Mouse (Mus musculus) fat pad, adult 2 months (tissue): ENCODE results near the gene Kri1.
A peak's percentile ranks its signal among the peaks of the same experiment; 100 is the strongest.
"Not testable (repeated sequence)": the region's sequence is repeated elsewhere in the genome, so short reads cannot be mapped to it uniquely, and the experiment has no call there.

Experiments used
- DNase-seq: peaks from one replicate; pipeline ENCODE4 v3.0.0-alpha.2; 2011; ENCODE audit warnings: low read depth, low spot score; ENCODE audit errors: extremely low read depth

The Kri1 gene

GRCm38 (mm10) chr9:21316696-21317095, 28.9 kb upstream of the Kri1 start:
- DNase-seq: no peak

- DNase-seq: no peak
Measured at GRCm38 (mm10) chr9:21315421-21315820, 27.7 kb upstream of the Kri1 start.

DNA sequence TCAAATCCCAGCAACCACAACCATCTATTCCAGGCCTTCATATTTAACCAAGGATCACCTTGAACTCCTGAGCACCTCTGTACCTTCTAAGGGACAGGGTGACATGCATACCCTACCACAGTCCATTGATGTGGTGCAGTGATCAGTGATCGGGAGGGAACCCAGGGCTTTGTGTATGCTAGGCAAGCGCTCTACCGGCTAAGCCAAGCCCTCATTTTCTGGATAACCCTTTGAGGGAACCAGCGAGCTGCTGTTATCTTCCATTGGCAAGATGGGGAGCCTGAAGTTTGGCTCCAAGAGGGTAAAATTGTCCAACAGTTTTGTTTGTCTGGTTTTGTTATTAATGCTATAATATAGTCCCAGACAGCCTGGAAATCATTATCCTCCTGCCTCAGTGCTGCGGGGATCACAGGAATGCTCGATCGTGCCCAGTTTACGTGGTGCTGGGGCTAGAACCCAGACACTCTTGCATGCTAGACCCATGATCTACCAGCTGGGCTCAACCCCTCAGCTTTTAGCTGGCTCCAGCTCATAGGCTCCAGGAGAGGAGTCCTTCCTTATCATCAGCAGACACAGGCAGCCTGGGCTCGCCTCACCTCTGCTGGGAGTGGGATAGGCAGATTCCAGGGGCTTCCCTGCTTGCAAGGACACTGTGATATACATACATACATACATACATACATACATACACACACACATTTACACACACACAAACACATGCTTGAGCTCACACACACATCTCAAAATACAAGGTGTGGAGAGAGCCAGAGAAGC, 26.8 kb upstream of the Kri1 start:
- no peak for DNase-seq

DNA sequence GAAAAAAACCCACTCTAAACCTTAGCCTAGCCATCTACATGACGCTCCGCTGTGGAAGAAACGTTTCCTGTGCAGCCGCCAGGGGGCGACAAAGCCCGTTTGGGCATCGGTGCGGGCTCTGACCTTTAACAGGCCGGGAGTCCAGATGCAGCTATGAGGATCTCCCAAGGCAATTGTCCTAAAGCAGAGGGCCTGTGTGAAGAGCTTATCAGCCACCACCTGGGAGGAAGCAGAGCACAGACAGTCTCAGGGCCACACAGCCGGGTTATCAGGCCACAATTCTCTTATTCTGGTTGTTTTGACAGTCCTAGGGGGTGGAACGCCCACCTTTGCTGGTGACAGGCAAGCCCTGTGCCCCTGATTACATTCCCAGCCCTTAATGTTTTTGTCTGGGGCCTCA, 25.6 kb upstream of the Kri1 start:
- DNase-seq: no peak

- no peak for DNase-seq
Measured at GRCm38 (mm10) chr9:21312134-21312533, 24.4 kb upstream of the Kri1 start, which contains the start of gene Ap1m2. Gene Ap1m2, minus strand, starts transcription at chr9:21312337.

DNA sequence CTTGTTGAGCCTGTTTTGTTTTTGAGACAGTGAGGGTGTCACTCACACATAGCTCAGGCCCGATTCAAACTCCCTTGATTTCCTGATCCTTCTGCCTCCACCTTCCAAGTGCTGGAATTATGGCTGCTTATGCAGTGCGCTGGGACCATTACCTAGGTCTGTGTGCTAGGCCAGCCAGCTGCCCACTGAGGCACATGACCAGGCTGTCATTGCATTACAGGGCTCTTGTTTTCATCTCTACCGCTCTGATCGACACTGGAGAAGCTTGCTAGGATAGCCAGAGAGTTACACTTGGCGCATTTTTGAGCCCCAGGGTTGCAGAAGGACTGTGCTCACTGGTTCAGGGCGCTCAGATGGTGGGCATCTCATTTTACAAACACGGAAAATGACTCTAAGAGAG, 23.9 kb upstream of the Kri1 start:
- DNase-seq: no peak

- DNase-seq: no peak
Measured at GRCm38 (mm10) chr9:21309150-21309741, 21.5 kb upstream of the Kri1 start.

- DNase-seq: no peak
Measured at GRCm38 (mm10) chr9:21305065-21305464, 17.3 kb upstream of the Kri1 start.

DNA sequence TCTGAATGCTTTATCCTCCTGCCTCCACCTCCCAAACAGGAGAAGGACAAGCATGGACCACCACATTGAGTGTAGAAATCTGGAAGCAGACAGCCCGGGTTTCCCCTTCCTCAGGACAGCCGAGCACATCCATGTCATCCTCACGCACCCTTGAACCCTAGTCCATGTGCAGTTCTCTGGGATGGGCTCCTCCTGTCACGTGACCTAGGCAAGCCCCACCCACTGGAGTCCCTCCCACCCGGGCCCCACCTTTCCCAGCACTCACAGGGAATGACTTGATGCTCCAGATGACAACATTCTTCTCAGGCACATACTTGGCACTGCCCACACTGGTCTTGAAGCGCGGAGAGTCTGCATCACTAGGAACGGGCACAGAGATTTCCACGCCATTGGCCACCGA, 11.2 kb upstream of the Kri1 start:
- DNase-seq: no peak

GRCm38 (mm10) chr9:21292271-21292670, 4.5 kb upstream of the Kri1 start:
- no peak for DNase-seq

GRCm38 (mm10) chr9:21291868-21292267, 4.1 kb upstream of the Kri1 start:
- DNase-seq: not testable (repeated sequence)

GRCm38 (mm10) chr9:21291022-21291787, 3.4 kb upstream of the Kri1 start, which contains the start of gene Cdkn2d:
Gene Cdkn2d, minus strand, starts transcription at chr9:21291407.
- DNase-seq: peak; percentile 93

- no peak for DNase-seq
Measured at GRCm38 (mm10) chr9:21290589-21290988, 2.8 kb upstream of the Kri1 start.

DNA sequence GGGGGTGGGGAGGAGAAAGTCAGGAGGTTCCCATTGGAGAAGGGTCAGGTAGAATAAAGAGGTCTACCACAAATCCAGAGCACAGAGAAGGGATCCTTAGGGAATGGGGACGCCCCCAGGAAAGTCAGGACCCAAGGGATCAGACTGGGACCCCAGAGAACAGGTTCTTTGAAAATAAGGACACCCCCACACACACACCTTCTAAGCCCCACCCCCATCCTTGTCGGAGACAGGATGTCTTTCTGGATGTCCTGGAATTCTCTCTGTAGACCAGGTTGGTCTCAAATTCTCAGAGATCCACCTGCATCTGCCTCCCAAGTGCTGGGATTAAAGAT, 1.5 kb upstream of the Kri1 start:
- DNase-seq: no peak

GRCm38 (mm10) chr9:21288404-21289336, 901 bp upstream of the Kri1 start:
- DNase-seq: no peak

DNA sequence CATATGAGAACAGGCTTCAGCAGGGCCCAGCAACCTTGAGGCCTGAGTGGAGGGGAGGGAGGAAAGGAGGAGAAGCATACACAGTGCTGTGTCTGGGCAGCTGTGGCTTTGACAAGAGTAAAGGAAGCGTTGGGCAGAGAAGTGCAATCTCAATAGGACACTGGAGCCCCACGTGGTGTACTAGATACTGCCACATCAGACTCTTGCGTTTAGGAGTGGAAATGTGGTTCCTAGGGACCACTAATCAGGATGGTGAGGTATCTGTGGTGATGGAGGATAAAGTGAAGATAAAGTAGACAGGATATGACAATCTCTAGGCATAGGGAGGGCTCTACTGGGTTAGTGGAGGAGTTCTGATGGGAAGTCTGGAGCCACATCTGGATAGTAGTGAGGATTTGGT, 1.0 kb downstream of the Kri1 start:
- no peak for DNase-seq

GRCm38 (mm10) chr9:21283994-21284393, 3.8 kb downstream of the Kri1 start:
- DNase-seq: no peak

DNA sequence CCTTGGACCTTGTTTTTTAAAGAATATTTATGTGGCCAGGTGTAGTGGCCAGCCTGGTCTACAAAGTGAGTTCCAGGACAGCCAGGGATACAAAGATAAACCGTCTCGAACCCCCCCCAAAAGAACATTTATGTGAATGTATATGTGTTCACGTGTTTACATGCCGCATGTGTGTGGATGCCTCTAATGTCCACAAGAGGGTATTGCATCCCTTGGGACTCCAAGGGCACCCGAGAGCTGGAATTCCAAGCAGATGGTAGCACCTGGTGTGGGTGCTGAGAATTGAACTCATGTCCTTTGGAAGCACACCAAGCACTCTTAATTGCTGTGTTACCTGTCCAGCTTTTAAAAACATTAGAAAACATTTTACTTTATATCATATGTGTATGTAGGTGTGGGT, 4.2 kb downstream of the Kri1 start:
- no peak for DNase-seq

- no peak for DNase-seq
Measured at GRCm38 (mm10) chr9:21277776-21278175, 10.0 kb downstream of the Kri1 start.

DNA sequence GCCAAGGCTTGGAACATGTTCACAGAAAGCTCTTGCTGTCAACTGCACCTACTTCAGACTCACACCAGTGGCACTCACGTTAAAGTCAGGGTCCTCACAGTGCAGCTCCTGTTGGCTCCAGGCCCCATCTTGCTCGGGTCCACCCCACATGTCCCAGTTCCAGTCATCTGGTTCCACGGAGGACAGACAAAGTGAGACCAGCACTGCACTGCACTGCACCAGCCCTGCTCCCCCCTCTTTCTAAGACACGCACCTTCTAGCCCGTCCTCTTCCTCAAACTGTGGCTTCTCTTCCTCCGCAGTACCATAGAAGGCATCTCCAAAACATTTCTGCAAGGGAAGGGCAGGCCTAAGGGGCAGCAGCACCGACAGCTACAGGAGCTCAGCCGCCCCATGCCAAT, 11.5 kb downstream of the Kri1 start:
- DNase-seq: no peak

- DNase-seq: no peak
Measured at GRCm38 (mm10) chr9:21275727-21276126, 12.0 kb downstream of the Kri1 start.
